Mouse (Mus musculus): ENCODE results near the gene AL732309.1. TPM values are rescaled to one million over a fixed set of nuclear protein-coding genes. Genes with fewer than 3 reads are reported as not detected.

AL732309.1 gene
- polyA plus RNA-seq, 1 experiment from 2014 or later: 4.5 TPM

GRCm38 (mm10) chr2:25229582-25229981 lies 17.1 kb downstream of the AL732309.1 start:
- no peak for ATAC-seq (ENCODE audit: low read depth)
- Histone ChIP-seq H3K9me3 (ENCODE audit: control insufficient read depth, low read length) (no peaks in the 10 kb centered on the region), H3K9ac (ENCODE audit: low read depth, low read length) (no peak overlapping the region), H3K27ac (replicated peaks; ENCODE audit: low read depth, low read length) (no peak overlapping the region), H3K36me3 (ENCODE audit: control insufficient read depth, insufficient read depth, low read length) (no peaks in the 10 kb centered on the region), H3K4me2 (ENCODE audit: low read depth, low read length) (no peak overlapping the region), H3K4me3 (ENCODE audit: low read depth, low read length) (no peak overlapping the region), H3K4me1 (ENCODE audit: control insufficient read depth, insufficient read depth, low read length) (peaks cover 10% of the 10 kb centered on the region), H3K27me3 (replicated peaks; ENCODE audit: control insufficient read depth, insufficient read depth, low read length) (no peaks in the 10 kb centered on the region)
- no peak for DNase-seq (ENCODE audit: low spot score)
- WGBS: 75% methylated on average over 5 of the region's 5 CpGs

- Histone ChIP-seq H3K36me3 (ENCODE audit: control insufficient read depth, insufficient read depth, low read length) (no peaks in the 10 kb centered on the region), H3K4me2 (ENCODE audit: low read depth, low read length) (peak overlapping the region; percentile 39; the same call in 1 of the 2 replicates), H3K27ac (replicated peaks; ENCODE audit: low read depth, low read length) (no peak overlapping the region), H3K27me3 (replicated peaks; ENCODE audit: control insufficient read depth, insufficient read depth, low read length) (no peaks in the 10 kb centered on the region), H3K9ac (ENCODE audit: low read depth, low read length) (peak overlapping the region; percentile 49; the same call in 1 of the 2 replicates), H3K4me1 (ENCODE audit: control insufficient read depth, insufficient read depth, low read length) (peaks cover 10% of the 10 kb centered on the region), H3K9me3 (ENCODE audit: control insufficient read depth, low read length) (no peaks in the 10 kb centered on the region), H3K4me3 (ENCODE audit: low read depth, low read length) (no peak overlapping the region)
- WGBS: 60% methylated on average over 6 of the region's 6 CpGs
- ATAC-seq (ENCODE audit: low read depth): no peak
- DNase-seq (ENCODE audit: low spot score): no peak
These were observed 17.6 kb downstream of the AL732309.1 start for GRCm38 (mm10) chr2:25228995-25229530.

GRCm38 (mm10) chr2:25228431-25228889 lies 18.2 kb downstream of the AL732309.1 start:
- H3K4me3 ChIP-seq (ENCODE audit: low read depth, low read length): 0 out of 2 replicates have a peak overlapping the region, but pooled peaks have one; percentile 10
- H3K9ac ChIP-seq (ENCODE audit: low read depth, low read length): peak overlapping the region; percentile 49; the same call in 1 of the 2 replicates
- no peaks in the 10 kb centered on the region for H3K36me3 ChIP-seq (ENCODE audit: control insufficient read depth, insufficient read depth, low read length)
- H3K4me2 ChIP-seq (ENCODE audit: low read depth, low read length): peak overlapping the region; percentile 39
- peak overlapping the region; percentile 70; the same call in 1 of the 2 replicates for H3K27ac ChIP-seq (replicated peaks; ENCODE audit: low read depth, low read length)
- DNase-seq (ENCODE audit: low spot score) (peak; percentile 92), ATAC-seq (ENCODE audit: low read depth) (peak; percentile 15; the same call in 1 of the 2 replicates)
- WGBS: 0% methylated on average over 7 of the region's 7 CpGs
- H3K4me1 ChIP-seq (ENCODE audit: control insufficient read depth, insufficient read depth, low read length): peaks cover 14% of the 10 kb centered on the region
- H3K9me3 ChIP-seq (ENCODE audit: control insufficient read depth, low read length): no peaks in the 10 kb centered on the region
- no peaks in the 10 kb centered on the region for H3K27me3 ChIP-seq (replicated peaks; ENCODE audit: control insufficient read depth, insufficient read depth, low read length)

- Histone ChIP-seq H3K36me3 (ENCODE audit: control insufficient read depth, insufficient read depth, low read length) (no peaks in the 10 kb centered on the region), H3K4me1 (ENCODE audit: control insufficient read depth, insufficient read depth, low read length) (peaks cover 17% of the 10 kb centered on the region), H3K9ac (ENCODE audit: low read depth, low read length) (0 out of 2 replicates have a peak overlapping the region, but pooled peaks have one; percentile 30), H3K4me3 (ENCODE audit: low read depth, low read length) (no peak overlapping the region), H3K27me3 (replicated peaks; ENCODE audit: control insufficient read depth, insufficient read depth, low read length) (no peaks in the 10 kb centered on the region), H3K4me2 (ENCODE audit: low read depth, low read length) (no peak overlapping the region), H3K27ac (replicated peaks; ENCODE audit: low read depth, low read length) (no peak overlapping the region), H3K9me3 (ENCODE audit: control insufficient read depth, low read length) (no peaks in the 10 kb centered on the region)
- no peak for ATAC-seq (ENCODE audit: low read depth)
- 94% methylated on average over 4 of the region's 4 CpGs for WGBS
- DNase-seq (ENCODE audit: low spot score): no peak
These were observed 19.3 kb downstream of the AL732309.1 start for GRCm38 (mm10) chr2:25227406-25227805.

GRCm38 (mm10) chr2:25226864-25227263 lies 19.8 kb downstream of the AL732309.1 start:
- Histone ChIP-seq H3K9me3 (ENCODE audit: control insufficient read depth, low read length) (no peaks in the 10 kb centered on the region), H3K4me3 (ENCODE audit: low read depth, low read length) (no peak overlapping the region), H3K4me2 (ENCODE audit: low read depth, low read length) (no peak overlapping the region), H3K27me3 (replicated peaks; ENCODE audit: control insufficient read depth, insufficient read depth, low read length) (no peaks in the 10 kb centered on the region), H3K36me3 (ENCODE audit: control insufficient read depth, insufficient read depth, low read length) (peaks cover 4% of the 10 kb centered on the region), H3K9ac (ENCODE audit: low read depth, low read length) (0 out of 2 replicates have a peak overlapping the region, but pooled peaks have one; percentile 30), H3K4me1 (ENCODE audit: control insufficient read depth, insufficient read depth, low read length) (peaks cover 17% of the 10 kb centered on the region), H3K27ac (replicated peaks; ENCODE audit: low read depth, low read length) (no peak overlapping the region; the same call in 1 of the 2 replicates)
- peak; percentile 30 for DNase-seq (ENCODE audit: low spot score)
- no peak for ATAC-seq (ENCODE audit: low read depth)
- 76% methylated on average over 5 of the region's 5 CpGs for WGBS

GRCm38 (mm10) chr2:25225811-25226379 lies 20.8 kb downstream of the AL732309.1 start:
- Histone ChIP-seq H3K4me2 (ENCODE audit: low read depth, low read length) (peak overlapping the region; percentile 50), H3K4me1 (ENCODE audit: control insufficient read depth, insufficient read depth, low read length) (peaks cover 17% of the 10 kb centered on the region), H3K27me3 (replicated peaks; ENCODE audit: control insufficient read depth, insufficient read depth, low read length) (no peaks in the 10 kb centered on the region), H3K4me3 (ENCODE audit: low read depth, low read length) (peak overlapping the region; percentile 55; the same call in 1 of the 2 replicates), H3K36me3 (ENCODE audit: control insufficient read depth, insufficient read depth, low read length) (peaks cover 10% of the 10 kb centered on the region), H3K27ac (replicated peaks; ENCODE audit: low read depth, low read length) (peak overlapping the region; percentile 97), H3K9me3 (ENCODE audit: control insufficient read depth, low read length) (no peaks in the 10 kb centered on the region), H3K9ac (ENCODE audit: low read depth, low read length) (0 out of 2 replicates have a peak overlapping the region, but pooled peaks have one; percentile 71)
- DNase-seq (ENCODE audit: low spot score) (no peak), ATAC-seq (ENCODE audit: low read depth) (no peak)
- WGBS: 70% methylated on average over 8 of the region's 8 CpGs

GRCm38 (mm10) chr2:25224766-25225752 lies 21.6 kb downstream of the AL732309.1 start:
- Histone ChIP-seq H3K36me3 (ENCODE audit: control insufficient read depth, insufficient read depth, low read length) (peaks cover 10% of the 10 kb centered on the region), H3K9me3 (ENCODE audit: control insufficient read depth, low read length) (no peaks in the 10 kb centered on the region), H3K27ac (replicated peaks; ENCODE audit: low read depth, low read length) (peak overlapping the region; percentile 97), H3K9ac (ENCODE audit: low read depth, low read length) (peak overlapping the region; percentile 71), H3K4me1 (ENCODE audit: control insufficient read depth, insufficient read depth, low read length) (peaks cover 17% of the 10 kb centered on the region), H3K4me2 (ENCODE audit: low read depth, low read length) (peak overlapping the region; percentile 50), H3K27me3 (replicated peaks; ENCODE audit: control insufficient read depth, insufficient read depth, low read length) (no peaks in the 10 kb centered on the region), H3K4me3 (ENCODE audit: low read depth, low read length) (peak overlapping the region; percentile 55)
- ATAC-seq (ENCODE audit: low read depth) (peak; percentile 97), DNase-seq (ENCODE audit: low spot score) (peak; percentile 100)
- WGBS: 2% methylated on average over 32 of the region's 41 CpGs

- Histone ChIP-seq H3K27ac (replicated peaks; ENCODE audit: low read depth, low read length) (peak within 1 kb of the TSS; percentile 97), H3K9ac (ENCODE audit: low read depth, low read length) (peak within 1 kb of the TSS; percentile 89), H3K4me1 (ENCODE audit: control insufficient read depth, insufficient read depth, low read length) (peaks cover 17% of the 10 kb centered on the region), H3K27me3 (replicated peaks; ENCODE audit: control insufficient read depth, insufficient read depth, low read length) (no peaks in the 10 kb centered on the region), H3K9me3 (ENCODE audit: control insufficient read depth, low read length) (no peaks in the 10 kb centered on the region), H3K36me3 (ENCODE audit: control insufficient read depth, insufficient read depth, low read length) (peaks cover 10% of the 10 kb centered on the region), H3K4me3 (ENCODE audit: low read depth, low read length) (peak within 1 kb of the TSS; percentile 91), H3K4me2 (ENCODE audit: low read depth, low read length) (peak within 1 kb of the TSS; percentile 94)
- DNase-seq (ENCODE audit: low spot score) (no peak), ATAC-seq (ENCODE audit: low read depth) (no peak)
- WGBS: under 1% methylated on average over 12 of the region's 17 CpGs
These were observed 22.2 kb downstream of the AL732309.1 start, which contains the start of gene Tubb4b for GRCm38 (mm10) chr2:25224492-25224765. Tubb4b (minus strand) TSS chr2:25224702.
